Mouse (Mus musculus): Measurements from ENCODE around the gene Agap1. TPM values are rescaled to one million over a fixed set of nuclear protein-coding genes. Genes with fewer than 3 reads are reported as not detected.

Agap1 gene
- total and polyA plus RNA-seq, 2 experiments from 2014 or later: 40.1 to 108 TPM

DNA sequence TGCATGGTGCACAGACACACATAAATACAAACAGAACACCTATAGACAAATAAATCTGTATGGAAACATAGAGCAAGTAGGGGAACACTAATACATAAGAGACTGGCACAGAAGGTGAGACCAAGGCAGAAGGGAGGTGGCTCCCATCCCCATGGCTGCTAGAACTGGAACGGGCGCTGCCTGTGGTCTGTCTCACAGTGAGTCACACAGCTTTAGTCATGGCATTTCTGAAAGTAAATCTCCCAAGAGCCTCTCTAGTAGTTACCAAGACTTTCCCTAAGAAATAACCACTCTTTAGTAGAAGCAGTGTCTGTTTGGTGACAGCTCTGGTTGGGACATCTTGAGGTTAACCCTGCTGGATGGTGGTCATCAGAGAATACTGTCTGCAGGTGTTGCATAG lies 326.1 kb downstream of the Agap1 start:
- H3K36me3 ChIP-seq (ENCODE audit: insufficient read depth): no peaks in the 10 kb centered on the region
- ATAC-seq (no peak), DNase-seq (no peak)
- TF ChIP-seq CTCF (IDR thresholded peaks at IDR 0.05; ENCODE audit: low read depth): no peak
- H3K4me2 ChIP-seq (ENCODE audit: low read depth): no peak overlapping the region
- no peak overlapping the region for H3K27ac ChIP-seq (ENCODE audit: low read depth, low read length)
- no peak overlapping the region for H3K9ac ChIP-seq
- no peaks in the 10 kb centered on the region for H3K27me3 ChIP-seq (ENCODE audit: insufficient read depth, low read length)
- WGBS: 80% methylated on average over 2 of the region's 2 CpGs
- no peaks in the 10 kb centered on the region for H3K9me3 ChIP-seq (ENCODE audit: low read length)
- H3K4me3 ChIP-seq (ENCODE audit: low read depth, low read length): no peak overlapping the region
- peaks cover 6% of the 10 kb centered on the region; the same call in 1 of the 2 replicates for H3K4me1 ChIP-seq (ENCODE audit: insufficient read depth)

DNA sequence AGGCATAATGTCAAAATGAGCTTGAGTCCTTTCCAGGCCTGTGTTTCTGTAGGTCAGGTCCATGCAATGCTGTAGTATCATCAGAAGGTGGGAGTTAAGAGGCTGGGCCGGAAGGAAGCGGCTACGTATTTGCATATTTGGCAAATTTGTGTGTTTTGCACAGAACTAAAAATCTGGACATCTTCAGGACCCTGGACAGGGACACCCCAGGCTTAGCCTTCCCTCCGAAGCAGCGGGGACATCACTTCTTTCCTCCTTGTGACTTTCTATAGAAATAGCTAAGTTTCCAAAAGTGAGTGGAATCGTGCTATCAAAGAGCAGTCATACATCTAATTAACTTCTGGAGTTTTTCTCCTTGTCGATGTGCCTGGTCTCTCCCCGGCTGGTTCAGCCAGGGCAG lies 327.3 kb downstream of the Agap1 start:
- WGBS: 55% methylated on average over 8 of the region's 8 CpGs
- H3K4me3 ChIP-seq (ENCODE audit: low read depth, low read length): no peak overlapping the region
- H3K27me3 ChIP-seq (ENCODE audit: insufficient read depth, low read length): no peaks in the 10 kb centered on the region
- no peak overlapping the region for H3K9ac ChIP-seq
- H3K4me1 ChIP-seq (ENCODE audit: insufficient read depth): peaks cover 6% of the 10 kb centered on the region; the same call in 1 of the 2 replicates
- no peak overlapping the region for H3K4me2 ChIP-seq (ENCODE audit: low read depth)
- no peak overlapping the region for H3K27ac ChIP-seq (ENCODE audit: low read depth, low read length)
- DNase-seq (no peak), ATAC-seq (no peak)
- H3K9me3 ChIP-seq (ENCODE audit: low read length): no peaks in the 10 kb centered on the region
- TF ChIP-seq CTCF (IDR thresholded peaks at IDR 0.05; ENCODE audit: low read depth): no peak
- no peaks in the 10 kb centered on the region for H3K36me3 ChIP-seq (ENCODE audit: insufficient read depth)

DNA sequence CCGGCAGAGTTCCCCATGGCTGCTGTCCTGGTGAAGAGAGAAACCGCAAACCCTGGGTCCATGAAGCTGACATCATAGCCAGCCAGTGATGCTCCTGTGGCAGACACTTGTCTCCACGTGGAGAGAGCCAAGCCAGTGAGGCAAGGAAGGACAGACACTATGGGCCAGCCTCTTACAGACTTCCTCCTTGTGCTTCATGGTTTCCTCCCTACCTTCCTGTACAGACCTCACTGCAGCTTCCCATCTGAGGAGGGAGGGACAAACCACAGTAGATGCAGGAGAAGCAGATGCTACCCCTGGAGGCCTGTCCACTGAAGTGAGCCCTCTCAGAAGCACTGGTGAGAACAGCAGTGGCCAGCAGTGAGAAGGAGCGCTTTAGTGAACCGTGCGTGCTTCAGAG lies 332.2 kb downstream of the Agap1 start:
- H3K36me3 ChIP-seq (ENCODE audit: insufficient read depth): peaks cover 9% of the 10 kb centered on the region; the same call in 1 of the 2 replicates
- no peak overlapping the region for H3K27ac ChIP-seq (ENCODE audit: low read depth, low read length)
- no peaks in the 10 kb centered on the region for H3K9me3 ChIP-seq (ENCODE audit: low read length)
- ATAC-seq (no peak), DNase-seq (no peak)
- no peaks in the 10 kb centered on the region for H3K27me3 ChIP-seq (ENCODE audit: insufficient read depth, low read length)
- H3K4me1 ChIP-seq (ENCODE audit: insufficient read depth): peaks cover 4% of the 10 kb centered on the region; the same call in 1 of the 2 replicates
- no peak overlapping the region for H3K4me2 ChIP-seq (ENCODE audit: low read depth)
- WGBS: 87% methylated on average over 6 of the region's 6 CpGs
- no peak overlapping the region for H3K4me3 ChIP-seq (ENCODE audit: low read depth, low read length)
- H3K9ac ChIP-seq: no peak overlapping the region
- TF ChIP-seq CTCF (IDR thresholded peaks at IDR 0.05; ENCODE audit: low read depth): no peak

DNA sequence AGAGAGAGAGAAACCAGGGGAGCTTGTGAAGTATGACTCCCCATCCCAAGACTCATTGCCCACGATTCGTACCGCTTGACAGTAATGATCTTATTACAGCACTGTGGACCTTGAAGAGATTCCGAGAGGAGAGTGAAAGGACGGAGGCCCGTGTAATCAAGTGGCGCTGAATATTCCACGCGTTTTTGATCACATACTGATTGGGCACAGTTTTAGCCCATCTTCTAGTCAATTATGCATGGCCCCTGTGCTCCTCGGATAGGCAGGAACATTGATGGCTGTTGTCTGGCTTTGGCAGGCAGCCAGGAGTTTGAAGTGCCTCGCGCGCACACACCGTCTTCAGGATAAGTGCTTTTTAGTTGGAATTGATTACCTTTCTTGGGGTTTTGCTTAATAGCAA lies 344.1 kb downstream of the Agap1 start:
- Histone ChIP-seq H3K4me1 (ENCODE audit: insufficient read depth) (no peaks in the 10 kb centered on the region), H3K27me3 (ENCODE audit: insufficient read depth, low read length) (no peaks in the 10 kb centered on the region), H3K4me2 (ENCODE audit: low read depth) (no peak overlapping the region), H3K9ac (no peak overlapping the region), H3K36me3 (ENCODE audit: insufficient read depth) (peaks cover 10% of the 10 kb centered on the region), H3K4me3 (ENCODE audit: low read depth, low read length) (no peak overlapping the region), H3K9me3 (ENCODE audit: low read length) (no peaks in the 10 kb centered on the region), H3K27ac (ENCODE audit: low read depth, low read length) (no peak overlapping the region)
- 23% methylated on average over 14 of the region's 14 CpGs for WGBS
- DNase-seq: peak; percentile 45
- no peak for TF ChIP-seq CTCF (IDR thresholded peaks at IDR 0.05; ENCODE audit: low read depth)
- peak; percentile 66; the same call in 1 of the 2 replicates for ATAC-seq

DNA sequence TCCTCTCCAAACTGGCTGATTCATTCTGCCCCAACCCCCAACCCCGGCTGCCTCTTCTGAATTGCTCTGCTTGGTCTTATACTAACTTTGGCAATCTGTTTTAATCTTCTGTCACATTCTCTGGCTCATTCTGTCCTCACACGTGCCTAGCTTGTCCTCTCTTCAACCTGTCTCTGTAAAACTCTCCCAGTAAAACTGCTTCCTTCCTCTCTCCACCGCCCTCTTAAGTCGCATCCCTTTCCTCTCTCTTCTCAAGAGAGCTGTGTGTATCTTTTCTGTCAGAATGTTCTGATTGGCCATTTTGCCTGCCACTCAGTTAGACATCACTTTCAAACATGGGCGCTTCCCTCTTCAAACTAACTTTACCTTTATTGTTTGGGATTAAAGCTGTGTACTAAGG lies 346.9 kb downstream of the Agap1 start:
- TF ChIP-seq CTCF (IDR thresholded peaks at IDR 0.05; ENCODE audit: low read depth): no peak
- 71% methylated on average over 5 of the region's 5 CpGs for WGBS
- Histone ChIP-seq H3K9ac (no peak overlapping the region), H3K4me2 (ENCODE audit: low read depth) (no peak overlapping the region), H3K4me1 (ENCODE audit: insufficient read depth) (no peaks in the 10 kb centered on the region), H3K9me3 (ENCODE audit: low read length) (no peaks in the 10 kb centered on the region), H3K27ac (ENCODE audit: low read depth, low read length) (no peak overlapping the region), H3K36me3 (ENCODE audit: insufficient read depth) (peaks cover 10% of the 10 kb centered on the region; the same call in 1 of the 2 replicates), H3K27me3 (ENCODE audit: insufficient read depth, low read length) (no peaks in the 10 kb centered on the region), H3K4me3 (ENCODE audit: low read depth, low read length) (no peak overlapping the region)
- ATAC-seq (peak; percentile 53), DNase-seq (peak; percentile 18)

DNA sequence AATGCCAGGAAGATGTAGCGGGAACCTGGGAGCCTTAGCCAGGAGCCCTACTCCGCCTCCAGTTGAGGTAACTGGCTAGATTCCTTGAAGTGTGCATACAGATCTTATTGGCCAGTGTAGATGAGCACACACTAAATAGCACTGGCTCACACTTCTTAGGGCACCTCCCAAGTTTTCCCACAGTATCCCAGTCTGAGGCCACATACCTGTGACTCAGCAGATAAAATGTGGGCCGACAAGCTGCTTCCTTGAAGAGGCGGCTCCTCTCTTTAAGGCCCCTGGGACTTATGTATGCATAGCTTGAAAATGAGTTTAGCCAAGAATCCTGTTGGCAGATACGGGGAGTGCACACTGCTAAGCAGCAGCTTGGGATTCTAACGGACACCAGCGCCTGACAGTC lies 350.4 kb downstream of the Agap1 start:
- Histone ChIP-seq H3K27me3 (ENCODE audit: insufficient read depth, low read length) (no peaks in the 10 kb centered on the region), H3K9ac (no peak overlapping the region), H3K4me3 (ENCODE audit: low read depth, low read length) (no peak overlapping the region), H3K36me3 (ENCODE audit: insufficient read depth) (peaks cover 10% of the 10 kb centered on the region; the same call in 1 of the 2 replicates), H3K4me1 (ENCODE audit: insufficient read depth) (no peaks in the 10 kb centered on the region), H3K4me2 (ENCODE audit: low read depth) (no peak overlapping the region), H3K9me3 (ENCODE audit: low read length) (no peaks in the 10 kb centered on the region), H3K27ac (ENCODE audit: low read depth, low read length) (no peak overlapping the region)
- ATAC-seq (no peak), DNase-seq (no peak)
- no peak for TF ChIP-seq CTCF (IDR thresholded peaks at IDR 0.05; ENCODE audit: low read depth)
- 86% methylated on average over 7 of the region's 7 CpGs for WGBS

DNA sequence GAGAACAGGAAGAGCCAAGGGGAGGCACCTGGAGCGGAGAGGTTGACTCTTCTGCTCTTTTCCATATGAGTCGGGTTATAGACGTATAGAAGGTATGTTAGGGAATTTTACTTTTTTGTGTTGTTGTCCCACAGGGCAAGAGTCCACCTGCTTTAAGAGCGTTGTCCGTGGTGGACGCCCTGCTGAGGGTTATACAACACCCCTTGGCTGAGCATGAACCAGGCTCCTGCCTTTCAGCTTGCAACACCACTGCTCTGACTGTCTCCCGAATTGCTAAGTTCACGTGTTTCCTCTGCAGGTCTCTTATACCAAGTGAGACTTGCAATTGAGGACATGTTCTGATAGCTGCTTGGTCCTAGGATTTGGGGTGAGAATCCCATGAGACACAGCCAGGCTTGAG lies 358.2 kb downstream of the Agap1 start:
- no peak overlapping the region for H3K27ac ChIP-seq (ENCODE audit: low read depth, low read length)
- DNase-seq: no peak
- ATAC-seq: no peak
- no peak overlapping the region for H3K4me2 ChIP-seq (ENCODE audit: low read depth)
- H3K4me1 ChIP-seq (ENCODE audit: insufficient read depth): no peaks in the 10 kb centered on the region
- WGBS: 95% methylated on average over 8 of the region's 8 CpGs
- TF ChIP-seq CTCF (IDR thresholded peaks at IDR 0.05; ENCODE audit: low read depth): no peak
- no peaks in the 10 kb centered on the region for H3K9me3 ChIP-seq (ENCODE audit: low read length)
- H3K9ac ChIP-seq: no peak overlapping the region
- H3K4me3 ChIP-seq (ENCODE audit: low read depth, low read length): no peak overlapping the region
- no peaks in the 10 kb centered on the region for H3K36me3 ChIP-seq (ENCODE audit: insufficient read depth)
- no peaks in the 10 kb centered on the region for H3K27me3 ChIP-seq (ENCODE audit: insufficient read depth, low read length)

All from forebrain, postnatal 0 days (tissue).